Mouse (Mus musculus) left cerebral cortex, adult 9 months (tissue): ENCODE data around the gene Cit.
"Not testable (repeated sequence)": the region's sequence is repeated elsewhere in the genome, so short reads cannot be mapped to it uniquely, and the experiment has no call there.

Experiments used
- DNase-seq, 2 experiments: peaks; one replicate each; pipeline ENCODE4 v3.0.0; 2022; ENCODE audit warnings: low spot score in 2 of 2

The Cit gene

DNA sequence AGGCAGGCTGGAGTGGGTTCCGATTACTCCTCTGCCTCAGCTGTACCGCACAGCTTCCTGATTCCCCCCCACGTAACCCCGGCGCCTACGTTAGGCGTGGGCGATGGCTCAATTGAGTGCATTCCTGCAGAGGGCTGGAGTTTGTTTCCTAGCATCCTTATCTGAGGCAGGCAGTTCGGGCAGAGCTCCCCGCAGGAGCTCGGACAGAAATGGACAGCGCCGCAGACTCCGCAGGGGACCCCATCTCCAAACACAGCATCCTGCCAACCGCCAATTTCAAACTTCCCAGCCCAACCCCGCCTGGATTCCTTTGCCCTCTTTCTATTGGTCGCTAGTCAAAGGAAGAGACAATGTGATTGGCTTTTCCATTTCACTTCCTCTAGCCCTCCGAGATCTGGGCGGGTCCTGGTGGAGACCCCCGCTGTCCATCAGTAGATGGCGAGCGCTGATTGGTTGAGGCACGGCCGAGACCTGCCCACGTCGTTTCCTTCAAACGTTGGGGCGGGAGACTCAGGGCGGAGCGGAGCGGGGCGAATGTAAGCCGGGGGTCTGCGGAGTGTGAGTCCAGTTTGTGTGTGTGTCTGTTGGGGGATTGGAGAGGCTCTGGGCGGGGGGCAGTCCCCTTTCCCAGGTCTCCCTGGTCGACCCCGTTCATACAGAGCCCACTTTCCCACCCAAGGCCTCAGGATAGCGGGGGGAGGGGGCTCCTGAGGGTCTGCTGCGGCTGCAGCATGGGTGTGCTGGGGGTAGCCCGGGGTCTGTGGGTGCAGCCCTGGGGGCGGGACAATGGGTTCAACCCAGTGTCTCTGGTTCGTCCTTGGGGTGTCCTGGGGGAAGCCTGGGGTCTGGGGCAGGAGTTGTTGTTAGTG is at the start of gene Cit:
TSS of gene Cit (plus strand) at position 513 of the 869 bp plus-strand sequence.
- DNase-seq: peak; percentile 74 to 91

- no peak for DNase-seq
These were observed 45.8 kb upstream of the Cit start for GRCm38 (mm10) chr5:115799016-115799894.

DNA sequence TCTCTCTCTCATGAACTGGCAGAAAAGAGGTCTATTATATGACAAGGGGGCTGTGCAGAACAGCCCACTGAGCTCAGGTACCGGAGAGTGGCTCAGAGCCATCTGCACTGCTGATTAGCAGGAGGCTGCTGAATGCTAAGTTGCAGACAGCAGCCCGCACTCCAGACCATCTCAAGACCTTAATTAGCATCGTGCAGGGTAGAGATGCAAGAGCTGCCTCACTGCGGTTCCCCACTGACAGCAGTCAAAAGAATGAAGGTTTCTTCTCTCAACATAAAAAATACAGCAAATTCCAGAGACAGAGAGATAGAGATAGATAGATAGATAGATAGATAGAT is 45.2 kb upstream of the Cit start:
- DNase-seq: no peak

DNA sequence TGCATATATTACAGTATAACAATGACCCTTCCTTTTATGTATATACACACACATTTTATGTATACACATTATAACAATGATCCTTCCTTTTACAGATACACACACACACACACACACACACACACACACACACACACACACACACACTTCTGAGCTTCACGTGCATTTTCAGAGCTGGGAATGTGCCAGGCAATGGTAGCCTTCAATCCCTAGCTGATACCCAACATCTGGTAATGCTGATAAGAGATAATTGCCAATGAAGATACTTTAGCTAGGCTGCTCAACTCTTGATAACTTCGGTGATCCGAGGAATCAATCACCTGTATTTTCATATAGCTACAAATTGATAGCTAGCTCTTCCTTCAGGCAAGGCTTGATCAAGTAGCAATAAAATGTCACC is 32.8 kb upstream of the Cit start:
- no peak for DNase-seq

DNA sequence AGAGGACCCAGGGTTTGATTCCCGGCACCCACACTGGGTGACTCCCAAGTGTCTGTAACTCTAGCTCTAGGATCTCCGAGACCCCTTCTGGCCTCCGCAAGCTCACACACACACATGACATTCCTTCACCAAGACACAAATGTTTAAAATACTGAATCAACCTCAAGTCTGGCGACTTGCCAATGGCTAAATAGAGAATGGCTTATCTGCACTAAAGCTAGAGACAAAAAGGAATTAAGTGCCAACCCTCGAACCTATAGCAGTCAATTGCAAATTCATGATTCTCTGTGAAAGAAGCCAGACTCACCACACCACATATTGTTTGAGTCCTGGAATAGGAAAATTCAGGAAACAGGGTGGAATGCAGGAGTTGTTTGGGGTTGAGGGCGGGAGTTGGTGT is 28.1 kb upstream of the Cit start:
- no peak for DNase-seq

- DNase-seq: not testable (repeated sequence)
These were observed 27.4 kb upstream of the Cit start for GRCm38 (mm10) chr5:115817655-115818054.

- no peak for DNase-seq
These were observed 25.1 kb upstream of the Cit start for GRCm38 (mm10) chr5:115819966-115820365.

GRCm38 (mm10) chr5:115821200-115821599 is 23.9 kb upstream of the Cit start:
- DNase-seq: no peak

GRCm38 (mm10) chr5:115821910-115822309 is 23.2 kb upstream of the Cit start:
- no peak for DNase-seq

DNA sequence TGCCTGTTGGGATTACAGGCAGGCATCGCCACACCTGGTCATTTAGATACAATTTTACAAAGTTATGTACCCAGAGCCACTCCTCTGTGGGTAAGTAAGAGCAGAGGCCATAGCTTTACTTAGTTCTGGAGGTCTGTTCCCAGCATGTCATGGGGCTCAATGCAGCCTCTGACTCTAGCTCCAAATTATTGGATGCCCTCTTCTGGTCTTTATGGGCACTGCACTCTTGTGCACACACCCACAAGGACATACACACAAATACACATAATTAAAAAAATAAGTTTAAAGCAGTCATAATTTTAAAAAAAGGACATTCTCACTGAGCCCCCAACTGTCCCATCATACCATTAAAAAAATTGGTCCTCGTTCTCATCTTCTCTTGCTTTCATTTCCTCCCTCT is 12.3 kb upstream of the Cit start:
- no peak for DNase-seq

GRCm38 (mm10) chr5:115833806-115834205 is 11.3 kb upstream of the Cit start:
- DNase-seq: not testable (repeated sequence)

DNA sequence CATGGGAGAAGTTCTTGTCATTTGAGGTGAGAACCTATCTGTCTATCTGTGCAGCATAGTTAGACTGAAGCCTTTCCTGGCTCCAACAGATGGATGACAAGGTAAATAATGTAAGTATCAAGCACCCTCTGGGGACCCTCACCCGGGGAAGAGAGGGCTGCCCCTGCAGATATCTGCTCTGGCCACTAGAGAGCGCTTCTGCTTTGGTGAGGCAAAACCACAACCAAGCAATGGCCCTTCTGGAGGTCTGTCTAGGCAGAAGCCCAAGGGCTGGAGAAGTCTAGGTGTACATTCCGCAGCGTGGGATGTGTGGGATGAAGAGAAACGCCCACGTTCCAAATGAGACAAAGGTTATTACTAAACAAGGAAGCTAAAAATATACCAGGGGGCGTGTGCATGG is 9.8 kb upstream of the Cit start:
- no peak for DNase-seq

DNA sequence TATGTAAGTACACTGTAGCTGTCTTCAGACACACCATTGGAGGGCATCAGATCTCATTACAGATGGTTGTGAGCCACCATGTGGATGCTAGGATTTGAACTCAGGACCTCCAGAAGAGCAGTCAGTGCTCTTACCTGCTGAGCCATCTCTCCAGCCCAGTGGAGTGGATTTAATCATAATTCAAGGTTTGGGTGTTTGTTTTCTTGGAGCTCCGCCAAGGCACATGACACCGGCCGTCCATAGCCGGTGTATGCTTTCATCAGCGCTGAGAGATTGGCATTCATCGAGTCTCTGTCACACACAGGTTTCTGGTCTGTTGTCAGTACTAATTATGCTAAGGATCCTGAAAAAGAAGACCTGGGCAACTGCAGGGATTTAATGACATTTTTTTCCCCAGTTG is 7.0 kb upstream of the Cit start:
- DNase-seq: no peak

DNA sequence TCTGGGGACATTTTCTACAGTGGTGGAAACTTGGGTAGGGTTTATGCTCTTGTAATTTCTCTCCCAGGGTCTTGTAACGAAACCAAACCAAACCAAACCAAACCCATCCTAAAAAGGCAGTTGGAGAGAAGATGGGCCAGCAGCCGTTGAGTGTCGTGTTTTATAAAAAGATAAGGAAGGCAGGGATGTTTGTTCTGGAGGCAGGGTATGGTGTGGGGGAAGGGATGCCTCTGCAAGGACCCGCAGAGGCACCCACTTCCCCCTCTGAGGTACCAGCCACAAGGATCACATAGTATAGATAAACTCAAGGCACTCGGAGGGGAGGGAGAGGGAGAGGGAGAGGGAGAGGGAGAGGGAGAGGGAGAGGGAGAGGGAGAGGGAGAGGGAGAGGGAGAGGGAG is 4.6 kb upstream of the Cit start:
- no peak for DNase-seq

GRCm38 (mm10) chr5:115840946-115841775 is 3.9 kb upstream of the Cit start:
- DNase-seq: no peak

GRCm38 (mm10) chr5:115844368-115844765 is 711 bp upstream of the Cit start:
- no peak for DNase-seq

GRCm38 (mm10) chr5:115845635-115846174 is 627 bp downstream of the Cit start:
- no peak for DNase-seq

GRCm38 (mm10) chr5:115847166-115847565 is 2.1 kb downstream of the Cit start:
- no peak for DNase-seq

DNA sequence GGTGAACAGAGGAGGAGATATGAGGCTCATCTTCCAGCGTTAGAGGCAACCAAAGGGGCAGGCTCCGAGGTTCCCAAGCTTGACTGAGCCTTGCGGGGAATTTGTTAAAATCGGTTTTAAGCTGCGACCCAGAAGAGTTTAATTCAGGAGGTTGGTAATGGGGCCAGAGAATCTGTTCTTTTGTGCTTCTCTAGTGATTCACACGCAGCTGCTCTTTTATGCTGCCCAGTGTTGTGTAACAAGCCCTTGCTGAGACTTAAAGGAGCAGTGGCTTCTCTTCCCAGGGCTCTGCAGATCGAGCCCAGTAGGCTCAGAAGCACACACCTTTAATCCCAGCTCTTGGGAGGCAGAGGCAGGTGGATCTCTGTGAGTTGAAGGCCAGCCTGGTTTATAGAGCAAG is 3.4 kb downstream of the Cit start:
- DNase-seq: peak in 1 of 2 experiments; percentile 51

- no peak for DNase-seq
These were observed 4.3 kb downstream of the Cit start for GRCm38 (mm10) chr5:115849263-115849829.
